Mouse (Mus musculus) kidney, embryonic 14.5 days (tissue): ENCODE results near the gene Magoh. TPM values are rescaled to one million over a fixed set of nuclear protein-coding genes. Genes with fewer than 3 reads are reported as not detected.

Experiments
- ATAC-seq: fragments of 200-750 bp; cut with Nextera tagmentation; 2 replicates; pipeline ENCODE4 v1.8.0; 2017; ENCODE audit warnings: moderate number of reproducible peaks, mild to moderate bottlenecking, moderate TSS enrichment, moderate library complexity; ENCODE audit not compliant: low FRiP score, low TSS enrichment
- H3K27ac ChIP-seq: fragments of 300-500 bp; sonication (generic); 2 replicates; pipeline ENCODE4 v1.5.1; 2014; ENCODE audit warnings: low read depth, mild to moderate bottlenecking, low read length, moderate library complexity, mixed read lengths
- H3K27me3 ChIP-seq: fragments of 300-500 bp; sonication (generic); 2 replicates; pipeline ENCODE4 v1.6.1; 2014; ENCODE audit warnings: mild to moderate bottlenecking, low read length; ENCODE audit not compliant: control insufficient read depth, insufficient read depth
- H3K36me3 ChIP-seq: fragments of 300-500 bp; sonication (generic); 2 replicates; pipeline ENCODE4 v1.6.1; 2014; ENCODE audit warnings: low read length, mixed read lengths; ENCODE audit not compliant: control insufficient read depth, insufficient read depth
- H3K4me1 ChIP-seq: fragments of 300-500 bp; sonication (generic); 2 replicates; pipeline ENCODE4 v1.6.1; 2014; ENCODE audit warnings: low read length, mixed read lengths; ENCODE audit not compliant: control insufficient read depth, insufficient read depth
- H3K4me2 ChIP-seq: fragments of 300-500 bp; sonication (generic); replicated peaks from 2 replicates; pipeline ENCODE4 v1.6.1; 2014; ENCODE audit warnings: low read depth, mild to moderate bottlenecking, low read length
- H3K4me3 ChIP-seq: fragments of 300-500 bp; sonication (generic); 2 replicates; pipeline ENCODE4 v1.5.1; 2014; ENCODE audit warnings: mild to moderate bottlenecking, low read length
- H3K9ac ChIP-seq: fragments of 300-500 bp; sonication (generic); 2 replicates; pipeline ENCODE4 v1.6.1; 2014; ENCODE audit warnings: low read depth, mild to moderate bottlenecking, low read length, moderate library complexity
- H3K9me3 ChIP-seq: fragments of 300-500 bp; sonication (generic); 2 replicates; pipeline ENCODE4 v1.6.1; 2016; ENCODE audit warnings: low read length; ENCODE audit not compliant: control insufficient read depth
- WGBS: fragments of 180-500 bp; shearing (Covaris S2); extraction: QIAGEN DNeasy Blood & Tissue Kit; methylation state at CpG from one replicate; pipeline ENCODE4 v1.1.7; 2014; 5-methylcytosine and 5-hydroxymethylcytosine counted together
- polyA plus RNA-seq: library from polyadenylated mRNA; unstranded; fragments of >200 nt; fragmentation: Nextera tagmentation; extraction: Ambion mirVana; gene quantifications from 2 replicates; pipeline ENCODE4 v1.2.1, GENCODE M21; 2014

The Magoh gene
- polyA plus RNA-seq, 1 experiment from 2014 or later = 229 TPM

- Histone ChIP-seq H3K36me3 (peaks cover 37% of the 10 kb centered on the region), H3K9ac (no peak overlapping the region), H3K9me3 (no peaks in the 10 kb centered on the region), H3K4me1 (no peaks in the 10 kb centered on the region), H3K4me2 (no peak overlapping the region), H3K27me3 (no peaks in the 10 kb centered on the region), H3K4me3 (no peak overlapping the region), H3K27ac (no peak overlapping the region)
- ATAC-seq = no peak
- 94% methylated on average over 10 of the region's 10 CpGs for WGBS
These were observed 24.7 kb downstream of the Magoh start for GRCm38 (mm10) chr4:107904252-107904651.

GRCm38 (mm10) chr4:107906561-107906960 is 27.0 kb downstream of the Magoh start:
- 92% methylated on average over 9 of the region's 9 CpGs for WGBS
- Histone ChIP-seq H3K9me3 (no peaks in the 10 kb centered on the region), H3K36me3 (peaks cover 42% of the 10 kb centered on the region), H3K4me3 (no peak overlapping the region), H3K9ac (no peak overlapping the region), H3K4me1 (no peaks in the 10 kb centered on the region), H3K27ac (no peak overlapping the region), H3K4me2 (no peak overlapping the region), H3K27me3 (no peaks in the 10 kb centered on the region)
- ATAC-seq = no peak

- Histone ChIP-seq H3K4me3 (no peak overlapping the region), H3K4me2 (no peak overlapping the region), H3K9me3 (no peaks in the 10 kb centered on the region), H3K36me3 (peaks cover 55% of the 10 kb centered on the region), H3K27ac (no peak overlapping the region), H3K27me3 (no peaks in the 10 kb centered on the region), H3K9ac (no peak overlapping the region), H3K4me1 (no peaks in the 10 kb centered on the region)
- 92% methylated on average over 4 of the region's 4 CpGs for WGBS
- no peak for ATAC-seq
These were observed 30.5 kb downstream of the Magoh start for GRCm38 (mm10) chr4:107910020-107910419.

- Histone ChIP-seq H3K4me3 (no peak overlapping the region), H3K4me1 (peaks cover 21% of the 10 kb centered on the region), H3K4me2 (no peak overlapping the region), H3K27ac (no peak overlapping the region), H3K9me3 (no peaks in the 10 kb centered on the region), H3K36me3 (no peaks in the 10 kb centered on the region), H3K27me3 (no peaks in the 10 kb centered on the region), H3K9ac (no peak overlapping the region)
- 77% methylated on average over 2 of the region's 2 CpGs for WGBS
- ATAC-seq = no peak
These were observed 40.8 kb downstream of the Magoh start for GRCm38 (mm10) chr4:107920336-107920735.

- Histone ChIP-seq H3K9ac (no peak overlapping the region), H3K9me3 (no peaks in the 10 kb centered on the region), H3K27ac (no peak overlapping the region), H3K4me2 (no peak overlapping the region; the same call in 1 of the 2 replicates), H3K27me3 (no peaks in the 10 kb centered on the region), H3K36me3 (no peaks in the 10 kb centered on the region), H3K4me1 (peaks cover 21% of the 10 kb centered on the region), H3K4me3 (no peak overlapping the region)
- 49% methylated on average over 8 of the region's 8 CpGs for WGBS
- no peak for ATAC-seq
These were observed 41.7 kb downstream of the Magoh start for GRCm38 (mm10) chr4:107921152-107921695.

- H3K27ac ChIP-seq = no peak overlapping the region
- no peaks in the 10 kb centered on the region for H3K9me3 ChIP-seq
- H3K27me3 ChIP-seq = no peaks in the 10 kb centered on the region
- 62% methylated on average over 4 of the region's 4 CpGs for WGBS
- H3K4me2 ChIP-seq = peak overlapping the region; percentile 69; the same call in 1 of the 2 replicates
- peaks cover 21% of the 10 kb centered on the region for H3K4me1 ChIP-seq
- ATAC-seq = no peak
- H3K9ac ChIP-seq = no peak overlapping the region; the same call in 1 of the 2 replicates
- peak overlapping the region; percentile 75; the same call in 1 of the 2 replicates for H3K4me3 ChIP-seq
- no peaks in the 10 kb centered on the region for H3K36me3 ChIP-seq
These were observed 42.4 kb downstream of the Magoh start for GRCm38 (mm10) chr4:107921952-107922351.

- no peaks in the 10 kb centered on the region for H3K36me3 ChIP-seq
- peak within 1 kb of the TSS; percentile 75 for H3K4me3 ChIP-seq
- peak within 1 kb of the TSS; percentile 69 for H3K4me2 ChIP-seq
- ATAC-seq = peak; percentile 96
- WGBS = under 1% methylated on average over 32 of the region's 38 CpGs
- peak within 1 kb of the TSS; percentile 80 for H3K9ac ChIP-seq
- H3K4me1 ChIP-seq = peaks cover 21% of the 10 kb centered on the region
- H3K27me3 ChIP-seq = no peaks in the 10 kb centered on the region
- no peaks in the 10 kb centered on the region for H3K9me3 ChIP-seq
- peak within 1 kb of the TSS; percentile 49 for H3K27ac ChIP-seq
These were observed 43.7 kb downstream of the Magoh start, which contains the start of gene Cpt2 for GRCm38 (mm10) chr4:107923145-107923802. TSS of gene Cpt2 (minus strand) at chr4:107923610.

GRCm38 (mm10) chr4:107923803-107924194 is 44.2 kb downstream of the Magoh start:
- no peaks in the 10 kb centered on the region for H3K9me3 ChIP-seq
- 50% methylated on average over 7 of the region's 7 CpGs for WGBS
- H3K9ac ChIP-seq = no peak overlapping the region
- peak overlapping the region; percentile 69 for H3K4me2 ChIP-seq
- no peaks in the 10 kb centered on the region for H3K27me3 ChIP-seq
- H3K27ac ChIP-seq = no peak overlapping the region
- peaks cover 21% of the 10 kb centered on the region for H3K4me1 ChIP-seq
- peak; percentile 34; the same call in 1 of the 2 replicates for ATAC-seq
- peak overlapping the region; percentile 75 for H3K4me3 ChIP-seq
- no peaks in the 10 kb centered on the region for H3K36me3 ChIP-seq

- no peak overlapping the region for H3K9ac ChIP-seq
- no peak for ATAC-seq
- no peak overlapping the region for H3K4me2 ChIP-seq
- no peak overlapping the region for H3K27ac ChIP-seq
- WGBS = 70% methylated on average over 2 of the region's 2 CpGs
- H3K4me3 ChIP-seq = no peak overlapping the region
- H3K27me3 ChIP-seq = no peaks in the 10 kb centered on the region
- H3K9me3 ChIP-seq = no peaks in the 10 kb centered on the region
- no peaks in the 10 kb centered on the region for H3K4me1 ChIP-seq
- no peaks in the 10 kb centered on the region for H3K36me3 ChIP-seq
These were observed 48.7 kb downstream of the Magoh start for GRCm38 (mm10) chr4:107928269-107928668.
